Mouse (Mus musculus) kidney, postnatal 0 days (tissue): ENCODE measurements around the gene Adam3. TPM values are rescaled to one million over a fixed set of nuclear protein-coding genes. Genes with fewer than 3 reads are reported as not detected.
A peak's percentile ranks its signal among the peaks of the same experiment; 100 is the strongest.

Experiments used
- ATAC-seq: fragments of 200-750 bp; cut with Nextera tagmentation; replicated peaks from 2 replicates; pipeline ENCODE4 v1.8.0; 2017; ENCODE audit warnings: low read depth, moderate number of reproducible peaks, moderate TSS enrichment, moderate library complexity; ENCODE audit not compliant: low FRiP score
- DNase-seq: peaks from one replicate; pipeline ENCODE4 v3.0.0-alpha.2; 2016; ENCODE audit warnings: low spot score
- H3K27ac ChIP-seq: fragments of 300-500 bp; sonication (generic); 2 replicates; pipeline ENCODE4 v1.5.1; 2014; ENCODE audit warnings: mild to moderate bottlenecking
- H3K27me3 ChIP-seq: fragments of 300-500 bp; sonication (generic); 2 replicates; pipeline ENCODE4 v1.6.1; 2014; ENCODE audit warnings: low read length, mixed read lengths; ENCODE audit not compliant: insufficient read depth
- H3K36me3 ChIP-seq: fragments of 300-500 bp; sonication (generic); 2 replicates; pipeline ENCODE4 v1.6.1; 2014; ENCODE audit warnings: low read length, mixed read lengths; ENCODE audit not compliant: insufficient read depth
- H3K4me1 ChIP-seq: fragments of 300-500 bp; sonication (generic); replicated peaks from 2 replicates; pipeline ENCODE4 v1.6.1; 2014; ENCODE audit warnings: antibody characterized with exemption, low read length, mixed read lengths; ENCODE audit not compliant: insufficient read depth
- H3K4me2 ChIP-seq: fragments of 300-500 bp; sonication (generic); 2 replicates; pipeline ENCODE4 v1.6.1; 2014; ENCODE audit warnings: mild to moderate bottlenecking, low read length, moderate library complexity, mixed read lengths
- H3K4me3 ChIP-seq: fragments of 300-500 bp; sonication (generic); replicated peaks from 2 replicates; pipeline ENCODE4 v1.5.1; 2014; ENCODE audit warnings: low read depth, low read length
- H3K9ac ChIP-seq: fragments of 300-500 bp; sonication (generic); 2 replicates; pipeline ENCODE4 v1.6.1; 2014; ENCODE audit warnings: low read depth, low read length
- H3K9me3 ChIP-seq: fragments of 300-500 bp; sonication (generic); replicated peaks from 2 replicates; pipeline ENCODE4 v1.6.1; 2016; ENCODE audit warnings: low read length, inconsistent platforms, mixed read lengths
- CTCF ChIP-seq: IDR thresholded peaks from 2 replicates; pipeline ENCODE4 v1.5.1; 2016; ENCODE audit warnings: antibody characterized with exemption, low read depth, mild to moderate bottlenecking, moderate library complexity
- WGBS: fragments of 180-500 bp; shearing (Covaris S2); extraction: QIAGEN DNeasy Blood & Tissue Kit; methylation state at CpG from one replicate; pipeline ENCODE4 v1.1.7; 2014; 5-methylcytosine and 5-hydroxymethylcytosine counted together
- polyA plus RNA-seq: library from polyadenylated mRNA; unstranded; fragments of >200 nt; fragmentation: Nextera tagmentation; extraction: Ambion mirVana; gene quantifications from 2 replicates; pipeline ENCODE4 v1.2.1, GENCODE M21; 2015

Gene Adam3
- polyA plus RNA-seq: 0.33 and 0.34 TPM in 2 replicates

DNA sequence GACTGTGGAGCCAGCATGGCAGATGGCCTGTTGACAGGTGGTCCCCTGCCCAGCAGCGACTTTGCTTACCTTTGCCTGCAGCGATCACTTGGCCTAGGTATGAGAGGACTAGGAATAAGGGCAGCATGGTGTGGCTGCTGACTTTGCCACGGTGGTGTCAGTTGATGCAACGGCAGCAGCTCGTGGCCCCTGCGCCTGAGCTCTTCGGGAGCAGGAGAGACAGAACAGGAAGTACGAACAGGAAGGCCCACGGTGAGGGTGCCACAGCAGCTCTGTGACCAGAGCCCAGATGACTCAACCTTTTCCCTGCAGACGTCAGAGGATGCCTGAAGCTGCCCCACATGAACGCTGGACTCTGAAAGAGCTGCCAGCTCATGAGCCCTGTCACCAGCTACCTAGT, at the start of gene Adam3:
TSS of gene Adam3 (minus strand) at position 223 of the 400 bp plus-strand sequence.
- WGBS: 49% methylated on average over 11 of the region's 11 CpGs
- Histone ChIP-seq H3K36me3 (no peaks in the 10 kb centered on the region), H3K9ac (no peak within 1 kb of the TSS), H3K4me2 (no peak within 1 kb of the TSS), H3K4me3 (no peak within 1 kb of the TSS), H3K27ac (no peak within 1 kb of the TSS), H3K4me1 (no peaks in the 10 kb centered on the region; the same call in 1 of the 2 replicates), H3K9me3 (no peaks in the 10 kb centered on the region), H3K27me3 (no peaks in the 10 kb centered on the region)
- DNase-seq (no peak), ATAC-seq (no peak)
- no peak for TF ChIP-seq CTCF

DNA sequence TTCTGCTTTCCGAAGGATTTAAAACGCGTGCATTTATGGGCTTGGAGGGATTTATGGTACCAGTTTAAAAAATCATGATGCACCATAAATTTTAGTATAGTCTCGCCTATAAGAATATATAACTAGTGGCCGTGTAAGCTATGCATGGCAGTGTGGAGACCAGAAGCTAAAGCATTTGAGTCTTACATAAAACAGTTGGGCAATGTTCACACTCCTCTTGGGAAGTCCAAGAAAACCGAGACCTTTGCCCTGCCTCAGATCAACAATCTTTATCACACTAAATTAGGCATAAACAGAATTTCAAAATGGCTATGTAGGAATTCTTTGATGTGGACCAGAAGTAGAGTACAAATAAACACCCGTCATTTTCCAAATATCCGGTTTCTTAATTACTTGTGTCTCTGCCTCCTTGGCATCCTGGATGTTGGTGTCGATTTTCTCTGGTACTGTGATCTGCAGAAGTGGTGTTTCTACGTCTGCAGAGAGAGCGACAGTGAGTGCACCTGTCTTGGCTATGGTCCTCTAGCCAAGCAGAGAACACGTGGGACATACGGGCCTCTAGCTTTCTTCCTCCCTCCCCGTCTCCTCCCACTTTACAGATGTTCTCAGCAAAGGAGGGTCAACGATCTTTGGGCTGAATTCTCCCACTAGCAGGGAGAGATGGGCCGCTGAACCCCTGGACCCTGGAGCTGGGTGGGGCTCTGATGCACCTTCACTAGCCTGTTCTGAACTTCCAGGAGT, 596 bp downstream of the Adam3 start:
- DNase-seq (peak; percentile 53), ATAC-seq (no peak)
- no peak overlapping the region for H3K4me2 ChIP-seq
- no peaks in the 10 kb centered on the region; the same call in 1 of the 2 replicates for H3K4me1 ChIP-seq
- no peaks in the 10 kb centered on the region for H3K36me3 ChIP-seq
- 36% methylated on average over 16 of the region's 16 CpGs for WGBS
- no peak overlapping the region for H3K9ac ChIP-seq
- H3K4me3 ChIP-seq: no peak overlapping the region
- H3K27ac ChIP-seq: no peak overlapping the region
- H3K9me3 ChIP-seq: no peaks in the 10 kb centered on the region
- TF ChIP-seq CTCF: no peak
- H3K27me3 ChIP-seq: no peaks in the 10 kb centered on the region

Other genes with a start within 250 kb of the Adam3 start
- 1.4 TPM in 2 replicates for gene Adam5, start 98.5 kb upstream of the Adam3 start, polyA plus RNA-seq